Mouse (Mus musculus): ENCODE measurements around the gene Cpped1. TPM values are rescaled to one million over a fixed set of nuclear protein-coding genes. Genes with fewer than 3 reads are reported as not detected.

The Cpped1 gene
- total and polyA plus RNA-seq, 3 experiments: 13.6 to 34.6 (median 17.5) TPM

GRCm38 (mm10) chr16:11795758-11796460, 113.3 kb downstream of the Cpped1 start:
- TF ChIP-seq TBP (conservative IDR thresholded peaks at IDR 0.05; ENCODE audit: low read depth, low read length) (no peak), MAX (IDR thresholded peaks at IDR 0.05; ENCODE audit: low read length) (no peak), SIN3A (IDR thresholded peaks at IDR 0.05; ENCODE audit: low read length) (no peak), CHD1 (IDR thresholded peaks at IDR 0.05; ENCODE audit: low read depth, low read length) (no peak), NRF1 (IDR thresholded peaks at IDR 0.05; ENCODE audit: low read depth, low read length) (no peak), MXI1 (IDR thresholded peaks at IDR 0.05; ENCODE audit: low read depth, low read length) (no peak), ZNF384 (IDR thresholded peaks at IDR 0.05; ENCODE audit: low read depth, low read length) (no peak), USF1 (IDR thresholded peaks at IDR 0.05; ENCODE audit: low read depth, low read length) (no peak), KAT2A (IDR thresholded peaks at IDR 0.05; ENCODE audit: insufficient replicate concordance, low read length) (no peak), RAD21 (IDR thresholded peaks at IDR 0.05; ENCODE audit: low read depth, low read length) (no peak), JUND (conservative IDR thresholded peaks at IDR 0.05; ENCODE audit: low read depth, low read length) (no peak), IRF4 (IDR thresholded peaks at IDR 0.05; ENCODE audit: low read depth, low read length) (no peak), UBTF (IDR thresholded peaks at IDR 0.05; ENCODE audit: low read depth, low read length) (no peak), BHLHE40 (IDR thresholded peaks at IDR 0.05; ENCODE audit: low read depth, low read length) (no peak), HCFC1 (IDR thresholded peaks at IDR 0.05; ENCODE audit: low read depth, low read length) (no peak), MAFK (IDR thresholded peaks at IDR 0.05; ENCODE audit: insufficient replicate concordance, low read length) (no peak), POLR2A (IDR thresholded peaks at IDR 0.05; ENCODE audit: low read depth, low read length) (no peak), CHD2 (IDR thresholded peaks at IDR 0.05; ENCODE audit: low read length) (no peak)
- Histone ChIP-seq H3K4me1 (ENCODE audit: control insufficient read depth in 1 of 2, insufficient read depth in 2 of 2) (peaks cover 2 to 27% of the 10 kb centered on the region in 2 experiments; a peak in 3 of 4 replicates), H3K9me3 (replicated peaks; ENCODE audit: low read length) (peaks cover 11% of the 10 kb centered on the region), H3K4me2 (ENCODE audit: insufficient read depth, low read depth, poor library complexity, severe bottlenecking) (no peak overlapping the region), H3K27me3 (replicated peaks) (no peaks in the 10 kb centered on the region), H3K27ac (ENCODE audit: insufficient read depth, low read depth) (no peak overlapping the region), H3K4me3 (replicated peaks in 1 of 3; ENCODE audit: low read depth in 2 of 3, low read length in 2 of 3, poor library complexity in 1 of 3) (no peak overlapping the region), H3K79me2 (replicated peaks; ENCODE audit: control insufficient read depth, extremely low read depth, insufficient read depth, poor library complexity, severe bottlenecking) (no peaks in the 10 kb centered on the region), H3K9ac (ENCODE audit: insufficient read depth, low read depth) (no peak overlapping the region), H3K36me3 (replicated peaks in 1 of 2; ENCODE audit: control insufficient read depth in 1 of 2, insufficient read depth in 1 of 2, low read length in 1 of 2) (no peaks in the 10 kb centered on the region)
- in situ Hi-C loops (cut with MboI; ENCODE audit: low pct_ligation_motif_present, low pct_unique_long_range_greater_than_20kb, low sequenced_read_pairs): no loop called here
- dilution Hi-C loops (cut with MboI; ENCODE audit: extremely low pct_ligation_motif_present, extremely low pct_unique_long_range_greater_than_20kb, low sequenced_read_pairs): no loop called here
- DNase-seq (ENCODE audit: extremely low read depth): peak; percentile 24

GRCm38 (mm10) chr16:11794628-11795027, 114.6 kb downstream of the Cpped1 start:
- in situ Hi-C loops (cut with MboI; ENCODE audit: low pct_ligation_motif_present, low pct_unique_long_range_greater_than_20kb, low sequenced_read_pairs): no loop called here
- no peaks in the 10 kb centered on the region for H3K36me3 ChIP-seq (replicated peaks in 1 of 2; ENCODE audit: control insufficient read depth in 1 of 2, insufficient read depth in 1 of 2, low read length in 1 of 2)
- peaks cover 2 to 27% of the 10 kb centered on the region in 2 experiments; a peak in 3 of 4 replicates for H3K4me1 ChIP-seq (ENCODE audit: control insufficient read depth in 1 of 2, insufficient read depth in 2 of 2)
- peaks cover 11% of the 10 kb centered on the region for H3K9me3 ChIP-seq (replicated peaks; ENCODE audit: low read length)
- H3K9ac ChIP-seq (ENCODE audit: insufficient read depth, low read depth): no peak overlapping the region
- H3K27ac ChIP-seq (ENCODE audit: insufficient read depth, low read depth): no peak overlapping the region
- no peak overlapping the region for H3K4me2 ChIP-seq (ENCODE audit: insufficient read depth, low read depth, poor library complexity, severe bottlenecking)
- H3K4me3 ChIP-seq (replicated peaks in 1 of 3; ENCODE audit: low read depth in 2 of 3, low read length in 2 of 3, poor library complexity in 1 of 3): no peak overlapping the region
- TF ChIP-seq KAT2A (IDR thresholded peaks at IDR 0.05; ENCODE audit: insufficient replicate concordance, low read length): no peak
- TF ChIP-seq BHLHE40 (IDR thresholded peaks at IDR 0.05; ENCODE audit: low read depth, low read length): no peak
- no peak for TF ChIP-seq POLR2AphosphoS2 (IDR thresholded peaks at IDR 0.05; ENCODE audit: low read depth, low read length)
- no peak for TF ChIP-seq E2F4 (IDR thresholded peaks at IDR 0.05; ENCODE audit: insufficient replicate concordance, low read depth, low read length)
- TF ChIP-seq TCF12 (IDR thresholded peaks at IDR 0.05; ENCODE audit: low read depth, low read length): no peak
- no peak for TF ChIP-seq USF1 (IDR thresholded peaks at IDR 0.05; ENCODE audit: low read depth, low read length)
- TF ChIP-seq IRF4 (IDR thresholded peaks at IDR 0.05; ENCODE audit: low read depth, low read length): no peak
- TF ChIP-seq SMC3 (IDR thresholded peaks at IDR 0.05; ENCODE audit: low read depth, low read length): no peak
- no peak for TF ChIP-seq ZNF384 (IDR thresholded peaks at IDR 0.05; ENCODE audit: low read depth, low read length)
- TF ChIP-seq ZKSCAN1 (IDR thresholded peaks at IDR 0.05; ENCODE audit: borderline replicate concordance, low read depth, low read length): no peak
- TF ChIP-seq MAX (IDR thresholded peaks at IDR 0.05; ENCODE audit: low read length): no peak
- TF ChIP-seq MAFK (IDR thresholded peaks at IDR 0.05; ENCODE audit: insufficient replicate concordance, low read length): no peak
- no peak for TF ChIP-seq NRF1 (IDR thresholded peaks at IDR 0.05; ENCODE audit: low read depth, low read length)
- TF ChIP-seq RCOR1 (conservative IDR thresholded peaks at IDR 0.05; ENCODE audit: low read depth, low read length): no peak
- TF ChIP-seq ETS1 (conservative IDR thresholded peaks at IDR 0.05; ENCODE audit: low read depth, low read length): no peak
- no peak for TF ChIP-seq CTCF (conservative IDR thresholded peaks at IDR 0.05 in 1 of 2, IDR thresholded peaks at IDR 0.05 in 1 of 2; ENCODE audit: low read depth in 2 of 2, low read length in 2 of 2)
- no peak for TF ChIP-seq USF2 (conservative IDR thresholded peaks at IDR 0.05; ENCODE audit: low read depth, low read length)
- TF ChIP-seq PAX5 (IDR thresholded peaks at IDR 0.05; ENCODE audit: low read length): no peak
- no peaks in the 10 kb centered on the region for H3K27me3 ChIP-seq (replicated peaks)
- dilution Hi-C loops (cut with MboI; ENCODE audit: extremely low pct_ligation_motif_present, extremely low pct_unique_long_range_greater_than_20kb, low sequenced_read_pairs): no loop called here
- no peak for DNase-seq (ENCODE audit: extremely low read depth)
- H3K79me2 ChIP-seq (replicated peaks; ENCODE audit: control insufficient read depth, extremely low read depth, insufficient read depth, poor library complexity, severe bottlenecking): no peaks in the 10 kb centered on the region

Measured in CH12.LX (cell line).